Mouse (Mus musculus) hindbrain, embryonic 11.5 days (tissue): Measurements from ENCODE around the gene Gfi1. TPM values are rescaled to one million over a fixed set of nuclear protein-coding genes. Genes with fewer than 3 reads are reported as not detected.

Experiments used
- ATAC-seq: fragments of 200-750 bp; cut with Nextera tagmentation; 2 replicates; pipeline ENCODE4 v1.8.0; 2017; ENCODE audit warnings: mild to moderate bottlenecking, moderate TSS enrichment, moderate library complexity; ENCODE audit not compliant: low FRiP score
- DNase-seq: peaks from one replicate; pipeline ENCODE4 v3.0.0-alpha.2; 2015; ENCODE audit warnings: low spot score
- H3K27ac ChIP-seq: fragments of 300-500 bp; sonication (generic); 2 replicates; pipeline ENCODE4 v1.5.1; 2014; ENCODE audit warnings: mild to moderate bottlenecking, low read depth, low read length
- H3K27me3 ChIP-seq: fragments of 300-500 bp; sonication (generic); 2 replicates; pipeline ENCODE4 v1.6.1; 2014; ENCODE audit warnings: mild to moderate bottlenecking, low read length, moderate library complexity, mixed read lengths; ENCODE audit not compliant: control insufficient read depth, insufficient read depth
- H3K36me3 ChIP-seq: fragments of 300-500 bp; sonication (generic); 2 replicates; pipeline ENCODE4 v1.6.1; 2014; ENCODE audit warnings: mild to moderate bottlenecking, low read length, moderate library complexity, mixed read lengths; ENCODE audit not compliant: control insufficient read depth, insufficient read depth
- H3K4me1 ChIP-seq: fragments of 300-500 bp; sonication (generic); replicated peaks from 2 replicates; pipeline ENCODE4 v1.6.1; 2014; ENCODE audit warnings: low read length, mixed read lengths; ENCODE audit not compliant: control insufficient read depth, insufficient read depth
- H3K4me2 ChIP-seq: fragments of 300-500 bp; sonication (generic); replicated peaks from 2 replicates; pipeline ENCODE4 v1.6.1; 2014; ENCODE audit warnings: mild to moderate bottlenecking, low read depth, low read length
- H3K4me3 ChIP-seq: fragments of 300-500 bp; sonication (generic); 2 replicates; pipeline ENCODE4 v1.5.1; 2014; ENCODE audit warnings: low read depth, low read length
- H3K9ac ChIP-seq: fragments of 300-500 bp; sonication (generic); 2 replicates; pipeline ENCODE4 v1.6.1; 2014; ENCODE audit warnings: low read depth, low read length
- H3K9me3 ChIP-seq: fragments of 300-500 bp; sonication (generic); 2 replicates; pipeline ENCODE4 v1.6.1; 2016; ENCODE audit warnings: low read length; ENCODE audit not compliant: control insufficient read depth
- WGBS: fragments of 180-500 bp; shearing (Covaris S2); extraction: QIAGEN DNeasy Blood & Tissue Kit; methylation state at CpG from one replicate; pipeline ENCODE4 v1.1.7; 2014; 5-methylcytosine and 5-hydroxymethylcytosine counted together
- polyA plus RNA-seq: library from polyadenylated mRNA; unstranded; fragments of >200 nt; fragmentation: Nextera tagmentation; extraction: Ambion mirVana; gene quantifications from 2 replicates; pipeline ENCODE4 v1.2.1, GENCODE M21; 2014

Gene Gfi1
- polyA plus RNA-seq, 1 experiment from 2014 or later = 0.12 TPM

- no peak for ATAC-seq
Measured at GRCm38 (mm10) chr5:107719209-107719608, 6.6 kb downstream of the Gfi1 start.

GRCm38 (mm10) chr5:107717871-107718361 lies 7.9 kb downstream of the Gfi1 start:
- H3K27ac ChIP-seq = no peak overlapping the region
- peak; percentile 11 for DNase-seq
- no peak overlapping the region for H3K4me2 ChIP-seq
- H3K27me3 ChIP-seq = peaks cover 59% of the 10 kb centered on the region
- H3K36me3 ChIP-seq = no peaks in the 10 kb centered on the region
- ATAC-seq = no peak
- H3K9ac ChIP-seq = no peak overlapping the region
- peaks cover 6% of the 10 kb centered on the region for H3K4me1 ChIP-seq
- 14% methylated on average over 11 of the region's 11 CpGs for WGBS
- H3K4me3 ChIP-seq = no peak overlapping the region
- H3K9me3 ChIP-seq = no peaks in the 10 kb centered on the region

More at GRCm38 (mm10) chr5:107719209-107719608, 6.6 kb downstream of the Gfi1 start:
- Histone ChIP-seq H3K4me2 (no peak overlapping the region), H3K4me3 (no peak overlapping the region), H3K4me1 (peaks cover 7% of the 10 kb centered on the region), H3K9me3 (no peaks in the 10 kb centered on the region), H3K27ac (no peak overlapping the region), H3K36me3 (no peaks in the 10 kb centered on the region), H3K27me3 (peaks cover 72% of the 10 kb centered on the region), H3K9ac (no peak overlapping the region)
- no peak for DNase-seq
- WGBS = 15% methylated on average over 3 of the region's 3 CpGs

GRCm38 (mm10) chr5:107711689-107712088 lies 14.1 kb downstream of the Gfi1 start:
- DNase-seq (no peak), ATAC-seq (no peak)
- 75% methylated on average over 2 of the region's 2 CpGs for WGBS
- no peak overlapping the region for H3K4me2 ChIP-seq
- H3K9me3 ChIP-seq = no peaks in the 10 kb centered on the region
- no peak overlapping the region for H3K27ac ChIP-seq
- H3K4me3 ChIP-seq = no peak overlapping the region
- H3K4me1 ChIP-seq = no peaks in the 10 kb centered on the region
- no peak overlapping the region for H3K9ac ChIP-seq
- H3K27me3 ChIP-seq = no peaks in the 10 kb centered on the region; the same call in 1 of the 2 replicates
- H3K36me3 ChIP-seq = no peaks in the 10 kb centered on the region

GRCm38 (mm10) chr5:107708124-107708797 lies 17.6 kb downstream of the Gfi1 start:
- H3K27ac ChIP-seq = no peak overlapping the region
- DNase-seq (no peak), ATAC-seq (no peak)
- no peak overlapping the region for H3K9ac ChIP-seq
- WGBS = 91% methylated on average over 8 of the region's 8 CpGs
- no peaks in the 10 kb centered on the region for H3K4me1 ChIP-seq
- H3K9me3 ChIP-seq = no peaks in the 10 kb centered on the region
- H3K27me3 ChIP-seq = no peaks in the 10 kb centered on the region
- no peak overlapping the region for H3K4me2 ChIP-seq
- H3K36me3 ChIP-seq = no peaks in the 10 kb centered on the region
- H3K4me3 ChIP-seq = no peak overlapping the region

- H3K4me2 ChIP-seq = no peak overlapping the region
- no peaks in the 10 kb centered on the region for H3K27me3 ChIP-seq
- no peaks in the 10 kb centered on the region for H3K9me3 ChIP-seq
- H3K9ac ChIP-seq = no peak overlapping the region
- ATAC-seq = no peak
- no peaks in the 10 kb centered on the region for H3K36me3 ChIP-seq
- DNase-seq = no peak
- no peak overlapping the region for H3K4me3 ChIP-seq
- H3K27ac ChIP-seq = no peak overlapping the region
- H3K4me1 ChIP-seq = no peaks in the 10 kb centered on the region
- WGBS = 82% methylated on average over 1 of the region's 1 CpGs
Measured at GRCm38 (mm10) chr5:107706262-107706661, 19.6 kb downstream of the Gfi1 start.

GRCm38 (mm10) chr5:107705756-107706155 lies 20.1 kb downstream of the Gfi1 start:
- H3K27me3 ChIP-seq = no peaks in the 10 kb centered on the region
- no peaks in the 10 kb centered on the region for H3K36me3 ChIP-seq
- H3K27ac ChIP-seq = no peak overlapping the region
- ATAC-seq (no peak), DNase-seq (no peak)
- H3K4me2 ChIP-seq = no peak overlapping the region
- 91% methylated on average over 4 of the region's 4 CpGs for WGBS
- no peaks in the 10 kb centered on the region for H3K9me3 ChIP-seq
- no peak overlapping the region for H3K4me3 ChIP-seq
- no peaks in the 10 kb centered on the region for H3K4me1 ChIP-seq
- H3K9ac ChIP-seq = no peak overlapping the region

GRCm38 (mm10) chr5:107703207-107703763 lies 22.6 kb downstream of the Gfi1 start:
- Histone ChIP-seq H3K27ac (no peak overlapping the region), H3K36me3 (no peaks in the 10 kb centered on the region), H3K9me3 (no peaks in the 10 kb centered on the region), H3K4me2 (no peak overlapping the region), H3K4me1 (no peaks in the 10 kb centered on the region), H3K4me3 (no peak overlapping the region), H3K9ac (no peak overlapping the region), H3K27me3 (no peaks in the 10 kb centered on the region)
- DNase-seq (no peak), ATAC-seq (no peak)
- WGBS = 87% methylated on average over 6 of the region's 6 CpGs

- H3K9ac ChIP-seq = no peak overlapping the region
- H3K4me1 ChIP-seq = no peaks in the 10 kb centered on the region
- H3K4me3 ChIP-seq = no peak overlapping the region
- H3K4me2 ChIP-seq = no peak overlapping the region
- no peaks in the 10 kb centered on the region for H3K9me3 ChIP-seq
- H3K27ac ChIP-seq = no peak overlapping the region
- DNase-seq = no peak
- no peaks in the 10 kb centered on the region for H3K27me3 ChIP-seq
- ATAC-seq = no peak
- WGBS = 90% methylated on average over 9 of the region's 9 CpGs
- H3K36me3 ChIP-seq = no peaks in the 10 kb centered on the region
Measured at GRCm38 (mm10) chr5:107701658-107702057, 24.2 kb downstream of the Gfi1 start.

- 96% methylated on average over 10 of the region's 10 CpGs for WGBS
Measured at GRCm38 (mm10) chr5:107700873-107701272, 25.0 kb downstream of the Gfi1 start.

More at GRCm38 (mm10) chr5:107700873-107701272, 25.0 kb downstream of the Gfi1 start:
- no peak for ATAC-seq
- H3K4me3 ChIP-seq = no peak overlapping the region
- no peaks in the 10 kb centered on the region for H3K36me3 ChIP-seq
- H3K4me1 ChIP-seq = no peaks in the 10 kb centered on the region
- no peak overlapping the region for H3K4me2 ChIP-seq
- DNase-seq = no peak
- H3K27ac ChIP-seq = no peak overlapping the region
- no peak overlapping the region for H3K9ac ChIP-seq
- H3K27me3 ChIP-seq = no peaks in the 10 kb centered on the region
- no peaks in the 10 kb centered on the region for H3K9me3 ChIP-seq
